Mouse (Mus musculus) ES-Bruce4 (cell line): Measurements from ENCODE around the gene Eaf1.

ENCODE experiments used
- CTCF ChIP-seq: IDR thresholded peaks from one replicate; pipeline ENCODE4 v1.8.1; 2011; ENCODE audit warnings: low read depth, low read length
- POLR2A ChIP-seq: IDR thresholded peaks from one replicate; pipeline ENCODE4 v1.8.1; 2011; ENCODE audit warnings: low read length; ENCODE audit not compliant: insufficient read depth

DNA sequence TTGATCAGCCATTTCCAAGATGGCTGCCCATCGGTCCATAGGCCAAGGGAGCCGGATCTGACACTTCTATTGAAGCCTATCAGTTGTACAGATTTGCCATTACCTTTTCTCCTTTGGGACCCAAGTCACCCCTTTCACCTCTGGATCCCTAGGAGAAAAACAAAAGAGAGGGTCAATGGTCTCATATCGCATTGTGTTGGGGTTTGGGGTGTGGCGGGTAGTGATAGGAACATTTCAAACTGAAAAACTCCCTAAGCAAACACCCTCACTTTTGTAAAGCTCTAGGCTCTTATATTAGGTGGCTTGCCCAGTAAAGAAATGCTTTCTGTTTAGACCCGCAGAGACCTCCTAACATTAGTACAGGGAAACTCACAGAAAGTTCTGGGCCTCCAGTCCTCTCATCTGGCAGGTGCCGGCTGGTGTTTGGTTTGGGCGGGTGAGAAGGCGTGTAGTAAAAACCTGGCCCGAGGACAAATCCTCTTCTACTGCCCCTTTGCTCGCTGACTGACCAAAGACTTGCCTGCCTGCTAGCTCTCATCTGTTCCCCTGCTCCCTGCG, 49.8 kb downstream of the Eaf1 start:
- TF ChIP-seq POLR2A (no peak), CTCF (no peak)
